Mouse (Mus musculus) forelimb bud, embryonic 11.5 days (tissue): Measurements from ENCODE around the gene Tapt1.

Source experiments
- DNase-seq: peaks from one replicate; pipeline ENCODE4 v3.0.0-alpha.2; 2012; ENCODE audit warnings: low read depth, low spot score

Gene Tapt1

DNA sequence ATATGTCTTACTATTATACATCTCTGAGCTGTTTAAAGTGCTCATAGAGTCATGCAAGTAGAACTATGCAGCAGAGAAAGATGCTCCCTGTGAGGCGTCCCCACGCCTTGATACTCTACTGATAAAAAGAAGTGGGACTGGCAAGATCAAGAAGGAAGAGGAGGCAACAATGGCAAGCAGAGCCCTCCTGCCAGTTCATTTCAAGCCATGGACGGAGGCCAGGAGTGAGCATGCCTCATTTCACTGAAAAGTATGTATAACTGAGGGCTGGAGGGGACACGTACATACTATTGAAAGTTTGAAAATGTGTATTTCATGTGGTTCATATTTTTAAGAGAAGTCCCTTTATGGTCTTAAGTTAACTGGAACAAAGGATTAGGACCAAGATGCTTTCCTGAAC, 28.0 kb downstream of the Tapt1 start:
- no peak for DNase-seq

DNA sequence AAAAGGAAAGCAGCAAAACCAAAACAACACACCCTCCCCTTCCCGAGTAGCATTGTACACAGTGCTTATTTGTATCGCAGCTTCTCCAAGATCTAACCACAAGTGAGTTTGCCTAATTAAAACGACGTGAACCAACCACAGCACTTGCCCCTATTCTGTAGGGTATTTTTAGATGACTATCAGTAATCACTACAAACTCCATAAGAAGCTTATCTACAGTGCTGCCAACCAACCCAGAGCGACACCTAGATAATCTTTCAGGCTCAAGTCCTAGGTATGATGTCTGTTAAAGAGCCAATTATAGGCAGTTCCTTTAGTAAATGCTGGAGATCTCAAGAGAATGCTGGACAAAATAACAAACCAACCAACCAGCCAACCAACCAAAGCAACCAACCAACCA, 28.6 kb downstream of the Tapt1 start:
- no peak for DNase-seq

DNA sequence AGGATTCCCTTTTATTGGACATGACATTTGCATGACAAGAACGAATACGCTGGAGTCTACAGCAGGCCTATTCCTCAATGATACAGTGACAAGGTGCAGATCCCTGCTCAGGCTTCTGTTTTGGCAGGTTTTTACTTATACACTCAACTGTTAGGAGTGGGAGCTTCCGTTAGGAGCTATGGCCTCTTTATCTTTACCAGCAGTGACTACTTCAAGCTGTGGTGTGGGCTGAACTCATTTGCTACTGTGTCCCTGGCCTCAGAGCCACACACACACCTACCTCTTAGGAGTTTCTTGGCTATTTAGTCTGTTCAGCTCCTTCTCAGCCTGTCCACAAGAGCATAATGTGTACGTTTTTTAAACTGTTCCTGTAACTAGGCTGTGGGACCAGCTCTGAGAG, 30.3 kb downstream of the Tapt1 start:
- DNase-seq: no peak

DNA sequence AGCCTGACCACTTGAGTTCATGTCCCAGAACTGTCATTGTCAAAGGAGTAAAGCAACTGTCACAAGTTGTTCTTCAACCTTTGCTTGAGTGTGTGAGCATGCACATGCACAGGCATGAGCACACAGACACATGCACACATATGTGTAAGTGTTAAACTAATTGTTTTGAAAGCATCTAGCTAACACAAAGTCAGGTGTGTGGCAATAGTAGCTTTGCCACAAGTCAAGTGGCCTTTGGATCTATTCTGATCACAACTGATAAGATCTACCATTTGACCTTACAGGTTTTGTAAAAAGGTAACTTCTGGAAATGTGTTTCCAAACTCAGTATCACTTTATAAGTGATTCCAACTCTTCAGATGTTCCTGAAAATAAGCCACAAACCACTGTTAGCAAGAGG, 39.1 kb downstream of the Tapt1 start:
- DNase-seq: no peak

DNA sequence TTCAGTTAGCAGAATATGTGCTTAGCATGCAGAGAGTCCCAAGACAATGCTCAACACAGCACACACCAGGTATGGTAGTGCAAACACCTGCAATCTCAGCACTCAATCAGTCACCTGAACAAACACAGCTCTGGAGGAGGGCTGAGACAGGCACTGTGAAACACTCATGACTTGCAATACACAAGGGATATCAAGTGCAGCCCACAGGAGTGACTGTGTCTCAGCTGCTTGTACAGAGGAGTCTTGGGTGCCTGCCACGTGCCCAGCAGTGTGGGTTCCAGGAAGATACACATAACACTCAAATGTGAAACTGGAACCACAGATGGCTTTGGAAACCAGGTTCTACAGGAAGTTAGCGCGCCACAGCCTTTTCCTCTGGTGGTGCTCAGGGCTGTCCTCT, 44.8 kb downstream of the Tapt1 start:
- DNase-seq: no peak

DNA sequence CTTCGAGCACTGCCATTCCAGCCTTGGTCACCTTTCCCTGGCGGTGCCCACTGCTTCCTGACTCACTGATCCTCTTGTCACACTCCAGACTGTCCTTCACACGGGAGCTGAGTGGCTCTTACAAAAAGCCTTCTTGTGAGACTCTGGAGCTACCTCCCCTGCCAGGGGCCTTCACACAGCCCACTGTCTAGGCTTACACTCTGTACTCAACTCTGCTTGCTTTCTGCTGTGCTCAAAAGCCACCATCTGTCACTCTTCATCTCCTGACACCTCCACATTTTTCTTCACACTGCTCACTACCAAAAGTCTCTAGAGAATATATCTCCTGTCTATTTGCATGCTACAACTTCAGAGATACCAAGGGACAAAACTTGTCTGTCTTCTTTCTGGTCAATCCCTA, 46.0 kb downstream of the Tapt1 start:
- DNase-seq: no peak

DNA sequence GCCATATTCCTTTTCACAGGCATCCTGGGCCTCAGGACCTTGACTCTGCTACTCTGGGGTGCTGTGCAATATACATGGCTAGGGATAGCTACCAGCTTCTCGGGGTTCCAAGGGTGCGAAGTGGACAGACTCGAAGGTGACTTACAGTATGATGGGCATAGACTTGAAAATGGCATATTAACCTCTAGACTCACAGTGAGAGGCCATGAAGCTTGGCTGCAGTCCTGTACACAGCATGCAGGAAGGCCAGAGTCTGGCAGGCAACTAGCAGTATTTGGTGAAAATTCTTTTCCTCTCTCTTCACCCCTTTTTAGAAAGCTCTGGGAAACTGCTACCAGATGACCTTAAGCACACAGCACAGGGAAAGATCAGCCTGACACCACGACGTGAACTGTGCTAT, 52.4 kb downstream of the Tapt1 start:
- no peak for DNase-seq

DNA sequence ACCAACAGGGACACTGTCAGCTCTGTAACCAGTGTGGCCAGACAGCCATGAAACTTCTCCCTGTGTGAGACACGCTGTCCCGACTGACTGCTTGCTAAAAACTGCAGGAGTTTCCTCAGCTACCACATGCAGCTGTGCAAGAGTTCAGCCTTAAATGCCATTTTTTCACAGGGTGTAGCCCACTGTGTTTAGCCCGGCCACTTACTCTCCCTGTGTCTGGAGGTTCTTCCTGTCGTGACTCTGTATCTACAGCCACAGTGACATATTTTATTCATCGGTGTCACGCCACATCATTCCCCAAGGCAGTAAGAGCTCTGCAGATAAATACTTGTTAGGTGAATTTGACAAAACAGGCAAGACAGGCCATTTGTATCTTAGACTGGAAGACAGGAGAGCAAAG, 59.6 kb downstream of the Tapt1 start:
- DNase-seq: no peak

DNA sequence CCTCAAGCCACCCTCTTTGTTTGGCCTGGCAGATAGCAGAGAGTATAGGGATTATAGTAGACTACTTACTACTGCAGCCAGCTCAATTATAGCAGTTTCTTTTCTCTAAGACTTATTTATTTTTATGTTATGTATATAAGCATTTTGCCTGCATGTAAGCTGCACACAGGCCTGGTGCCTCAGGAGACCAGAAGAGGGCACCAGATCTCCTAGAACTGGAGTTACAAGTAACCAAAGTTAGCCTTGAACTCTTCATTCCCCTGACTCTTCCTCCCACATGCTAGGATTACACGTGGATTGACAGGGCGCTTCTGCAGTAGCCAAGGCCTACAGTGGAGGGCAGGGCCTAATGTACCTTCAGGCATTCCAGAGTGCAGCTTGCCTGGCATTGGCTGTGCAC, 60.6 kb downstream of the Tapt1 start:
- no peak for DNase-seq

DNA sequence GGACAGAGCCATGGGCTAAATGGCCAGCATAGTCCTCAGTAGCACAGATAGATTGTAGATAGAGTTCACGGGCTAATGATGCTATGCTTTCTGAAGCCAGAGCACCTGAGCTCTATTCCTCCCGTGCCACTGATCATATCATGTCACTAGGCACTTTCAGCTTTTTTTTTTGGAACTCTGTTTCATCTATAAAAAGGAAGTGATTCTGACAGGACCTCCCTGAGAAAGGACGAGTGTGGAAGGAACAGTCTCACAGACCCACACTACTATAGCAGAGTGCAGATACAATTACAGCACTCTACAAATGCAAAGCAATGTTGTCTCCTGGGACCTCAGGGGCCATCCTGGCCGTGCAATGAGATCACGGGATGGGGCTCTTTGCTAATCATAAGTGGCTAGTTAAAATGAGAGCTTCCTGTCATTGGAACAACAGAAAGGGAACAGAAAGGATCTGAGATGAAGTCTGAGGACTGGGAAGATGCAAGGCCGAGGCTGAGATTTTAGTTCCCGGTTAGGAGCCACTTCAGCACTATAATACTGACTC, 62.1 kb downstream of the Tapt1 start:
- no peak for DNase-seq

DNA sequence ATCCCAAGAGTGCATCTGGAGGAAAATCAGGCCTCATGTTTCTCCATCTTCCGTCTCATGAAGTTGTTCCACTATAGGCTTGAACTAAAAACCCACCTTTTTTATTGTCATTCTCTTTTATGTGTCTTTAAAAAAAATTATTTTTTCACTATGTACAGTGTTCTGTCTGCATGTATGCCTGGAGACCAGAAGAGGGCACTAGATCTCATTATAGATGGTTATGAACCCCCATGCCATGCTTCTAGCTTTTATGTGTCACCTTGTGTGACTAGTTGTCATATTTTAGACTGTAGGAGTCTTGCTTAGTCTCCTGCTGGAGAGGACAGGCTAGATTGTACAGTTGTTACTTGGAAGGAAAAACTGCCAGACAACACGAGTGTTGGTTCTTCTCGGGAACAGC, 63.1 kb downstream of the Tapt1 start:
- DNase-seq: no peak

DNA sequence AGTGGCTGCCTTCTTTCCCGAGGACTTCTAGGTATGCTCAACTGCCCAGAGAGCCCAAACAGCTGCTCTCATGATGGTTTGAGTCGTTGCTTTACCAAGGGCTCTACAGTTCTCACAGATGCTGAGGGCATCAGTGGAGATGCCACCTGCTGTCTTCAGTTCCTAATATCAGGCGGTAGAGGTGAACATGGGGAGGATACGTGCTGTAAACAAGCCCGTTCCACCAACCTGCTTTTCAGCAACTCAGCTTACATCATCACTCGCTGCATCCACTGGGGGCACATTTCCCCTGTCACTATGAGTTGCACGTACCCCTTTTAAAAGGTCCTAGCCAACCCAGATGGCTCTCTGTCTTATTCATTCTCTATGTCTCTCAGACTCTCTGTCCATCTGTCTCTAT, 63.6 kb downstream of the Tapt1 start:
- DNase-seq: no peak

DNA sequence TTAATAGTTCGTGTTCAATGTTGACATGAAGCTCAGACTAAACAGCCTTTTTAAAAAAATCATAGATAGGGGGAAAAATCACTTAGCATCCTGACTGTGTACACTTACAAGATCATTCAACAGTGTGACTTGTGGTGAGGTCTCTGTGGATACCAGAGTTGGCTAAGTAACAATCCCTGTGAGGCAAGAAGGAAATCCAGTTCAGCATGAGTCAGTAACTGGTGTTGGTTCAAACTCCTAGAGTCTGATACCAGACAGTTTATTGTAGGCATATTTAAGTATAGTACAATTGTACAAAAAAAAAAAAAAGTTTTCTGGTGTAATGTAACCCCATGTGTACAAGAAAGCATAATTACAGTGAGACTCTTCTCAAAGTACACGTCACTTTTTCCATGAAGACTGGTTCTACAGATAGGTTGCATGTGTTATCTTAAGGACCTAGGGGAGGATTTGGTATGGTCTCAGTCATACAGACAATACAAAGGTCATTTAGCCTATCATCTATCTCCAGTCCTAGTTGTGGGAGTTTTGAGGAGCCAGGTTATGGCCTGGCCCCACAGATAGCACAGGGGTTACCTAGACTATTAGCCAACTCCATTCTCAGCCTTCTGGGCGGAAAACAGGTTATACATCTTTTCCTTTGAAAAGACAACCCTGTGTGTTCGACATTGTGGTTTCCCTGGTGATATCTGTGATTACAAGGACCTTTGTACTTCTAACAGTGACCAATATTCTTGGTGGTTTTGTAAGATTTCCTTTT, 66.6 kb downstream of the Tapt1 start:
- no peak for DNase-seq

DNA sequence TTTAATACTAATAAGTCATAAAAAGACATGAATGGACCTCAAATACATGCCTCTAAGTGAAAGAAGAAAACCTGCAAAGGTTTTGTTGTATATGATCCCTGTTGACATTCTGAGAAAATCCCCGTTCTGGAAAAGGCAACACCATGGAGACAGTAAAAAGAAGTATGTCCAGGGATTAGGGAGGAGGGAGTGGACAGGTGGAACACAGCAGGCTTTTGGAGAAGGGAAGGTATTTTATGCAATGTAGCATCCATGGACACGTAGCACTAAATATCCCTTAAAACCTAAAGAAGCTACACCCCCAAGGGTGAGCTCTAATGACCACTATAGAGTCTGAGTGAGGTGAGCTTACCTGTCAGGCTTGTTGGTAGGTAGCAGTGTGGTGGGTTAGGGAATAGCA, 67.2 kb downstream of the Tapt1 start:
- DNase-seq: no peak

DNA sequence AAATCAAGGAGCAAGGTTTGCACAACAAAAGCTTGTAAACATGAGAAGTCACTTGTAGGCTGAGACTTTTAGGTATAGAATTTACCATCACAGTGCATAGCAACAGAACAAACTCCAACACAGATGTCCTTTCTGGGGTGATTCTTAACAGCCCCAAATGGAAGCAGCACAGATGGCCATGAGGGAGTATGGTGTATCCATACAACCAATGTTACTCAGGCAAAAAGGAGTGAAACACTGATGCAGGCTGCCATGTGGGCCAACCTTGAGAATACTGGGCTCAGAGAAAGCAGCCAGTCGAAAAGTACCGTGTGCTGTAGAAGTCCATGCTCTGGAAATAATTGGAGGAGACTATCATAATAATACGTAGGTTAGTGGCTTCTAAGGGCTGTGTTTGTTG, 68.0 kb downstream of the Tapt1 start:
- DNase-seq: no peak

DNA sequence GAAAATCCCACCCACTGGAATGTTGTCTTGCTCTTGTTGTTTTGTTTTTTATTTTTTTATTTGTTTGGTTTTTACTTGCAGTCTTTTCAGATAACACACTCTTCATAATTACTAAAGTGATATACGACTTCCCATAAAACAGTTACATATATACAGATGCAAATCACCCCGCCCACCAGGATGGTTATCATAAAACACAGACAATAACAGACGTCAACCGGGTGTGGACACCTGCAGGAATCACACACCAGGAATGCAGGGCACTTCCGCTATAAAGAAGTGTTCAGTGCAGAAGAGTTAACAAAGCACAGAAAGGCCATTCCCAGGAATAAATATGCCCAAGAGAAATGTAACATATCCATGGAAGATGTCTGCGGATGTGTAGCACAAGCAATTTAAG, 68.7 kb downstream of the Tapt1 start:
- no peak for DNase-seq

DNA sequence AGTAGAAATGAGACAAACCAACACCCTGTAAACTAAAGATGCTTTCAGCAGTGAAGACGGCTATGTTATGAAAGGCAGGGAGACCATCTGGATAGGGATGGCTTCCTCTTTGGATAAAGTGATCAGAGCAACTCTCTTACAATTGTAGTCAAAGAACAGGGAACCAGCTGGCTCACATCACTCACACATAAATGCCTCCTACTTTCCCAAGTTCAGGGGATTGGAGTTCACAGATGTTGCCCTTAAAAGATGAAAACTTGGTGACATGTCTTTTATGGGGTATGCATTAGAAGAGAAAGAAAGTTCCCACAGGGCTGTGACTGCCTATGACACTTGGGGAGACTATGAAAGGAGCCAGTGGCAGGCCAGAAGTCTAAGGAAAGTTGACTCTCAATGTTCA, 73.4 kb downstream of the Tapt1 start:
- DNase-seq: no peak

DNA sequence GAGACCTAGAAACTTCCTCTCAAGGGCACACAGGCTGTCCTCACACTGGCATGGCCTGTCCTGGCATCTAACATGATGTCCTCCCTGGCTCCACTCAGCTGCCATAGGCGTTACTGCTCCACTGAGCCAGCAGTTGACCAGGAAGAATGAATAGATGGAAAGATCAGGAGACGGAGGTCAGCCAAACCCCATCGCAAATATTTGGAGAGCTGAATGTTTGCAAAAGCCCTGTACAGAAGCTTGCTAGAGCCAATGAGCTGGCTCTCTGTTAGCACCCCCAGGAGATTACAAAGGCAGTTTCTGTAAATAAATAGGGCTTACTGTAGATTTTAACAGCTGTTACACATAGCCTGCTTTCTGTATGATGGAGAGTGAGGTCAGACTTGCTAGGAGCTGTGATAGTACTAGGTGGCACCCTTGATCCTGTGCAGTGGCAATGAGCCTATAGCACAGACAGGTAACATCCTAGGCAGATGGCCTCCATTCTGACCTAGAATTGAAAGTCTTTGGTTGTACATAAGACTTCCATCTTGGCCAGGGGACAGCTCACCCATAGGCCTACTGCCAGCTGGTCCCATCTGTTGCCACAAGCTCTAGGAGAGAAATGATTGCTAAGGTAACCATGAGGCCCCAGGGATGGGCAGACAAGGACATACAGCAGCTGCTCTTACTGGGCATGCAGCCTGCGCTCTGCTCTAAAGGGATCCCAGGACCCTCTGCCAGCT, 74.9 kb downstream of the Tapt1 start:
- DNase-seq: no peak

DNA sequence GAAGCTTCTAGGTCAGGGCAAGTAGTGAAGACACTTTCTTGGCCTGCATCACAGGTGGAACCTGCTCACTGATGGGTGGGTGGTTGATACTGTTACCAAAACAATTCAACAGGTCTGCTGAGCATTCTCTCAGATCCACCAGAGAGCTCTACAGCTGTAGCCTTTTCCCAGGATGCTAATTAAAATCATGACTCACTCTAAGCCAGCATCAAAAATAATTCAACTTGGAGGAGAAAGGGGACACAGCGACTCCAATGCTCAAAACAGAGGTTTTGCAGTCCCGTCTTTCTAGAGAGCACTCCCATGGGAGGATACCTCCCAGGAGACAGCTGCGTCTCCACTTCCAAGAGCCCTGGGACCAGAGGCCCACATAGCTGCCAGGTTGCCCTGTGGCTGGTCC, 78.7 kb downstream of the Tapt1 start:
- no peak for DNase-seq

DNA sequence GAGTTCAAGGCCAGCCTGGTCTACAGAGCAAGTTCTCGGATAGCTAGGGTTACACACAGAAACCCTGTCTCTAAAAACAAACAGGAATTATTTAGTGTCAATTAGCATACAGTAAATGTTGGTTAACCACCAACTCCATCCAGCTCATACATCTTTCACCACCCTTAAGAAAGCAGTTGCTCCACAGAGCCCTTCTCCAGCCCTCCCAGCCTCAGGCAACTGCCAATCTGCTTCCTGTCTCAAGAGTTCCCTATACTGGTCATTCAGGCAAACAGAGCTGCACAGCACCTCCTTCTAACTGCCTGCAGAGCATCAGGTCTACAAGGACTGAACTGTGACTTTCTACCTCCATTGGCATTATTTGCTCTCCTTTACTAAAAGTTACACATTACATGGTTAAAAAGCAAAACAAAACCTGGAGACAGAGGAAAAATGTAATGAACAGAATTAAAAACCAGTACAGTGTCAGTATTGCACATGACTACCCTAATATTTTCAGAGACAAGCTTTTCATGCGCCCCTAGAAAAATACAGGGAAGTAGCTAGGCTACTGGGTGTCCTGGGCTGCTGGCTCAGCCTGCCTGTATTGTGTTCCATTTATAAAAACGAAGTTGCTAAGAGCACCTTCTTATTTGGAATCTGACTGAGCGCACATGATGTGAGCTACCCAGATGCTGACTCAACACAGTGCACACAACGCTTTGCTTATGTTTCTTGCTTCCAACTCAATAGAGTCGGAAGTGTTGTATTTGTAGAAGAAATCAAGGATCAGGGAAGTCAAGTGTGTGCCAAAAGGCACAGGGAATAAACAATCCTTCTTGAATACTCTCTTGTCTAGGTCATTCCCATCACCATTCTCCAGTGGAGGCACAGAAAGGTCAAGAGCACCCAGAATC, 79.7 kb downstream of the Tapt1 start:
- DNase-seq: no peak

DNA sequence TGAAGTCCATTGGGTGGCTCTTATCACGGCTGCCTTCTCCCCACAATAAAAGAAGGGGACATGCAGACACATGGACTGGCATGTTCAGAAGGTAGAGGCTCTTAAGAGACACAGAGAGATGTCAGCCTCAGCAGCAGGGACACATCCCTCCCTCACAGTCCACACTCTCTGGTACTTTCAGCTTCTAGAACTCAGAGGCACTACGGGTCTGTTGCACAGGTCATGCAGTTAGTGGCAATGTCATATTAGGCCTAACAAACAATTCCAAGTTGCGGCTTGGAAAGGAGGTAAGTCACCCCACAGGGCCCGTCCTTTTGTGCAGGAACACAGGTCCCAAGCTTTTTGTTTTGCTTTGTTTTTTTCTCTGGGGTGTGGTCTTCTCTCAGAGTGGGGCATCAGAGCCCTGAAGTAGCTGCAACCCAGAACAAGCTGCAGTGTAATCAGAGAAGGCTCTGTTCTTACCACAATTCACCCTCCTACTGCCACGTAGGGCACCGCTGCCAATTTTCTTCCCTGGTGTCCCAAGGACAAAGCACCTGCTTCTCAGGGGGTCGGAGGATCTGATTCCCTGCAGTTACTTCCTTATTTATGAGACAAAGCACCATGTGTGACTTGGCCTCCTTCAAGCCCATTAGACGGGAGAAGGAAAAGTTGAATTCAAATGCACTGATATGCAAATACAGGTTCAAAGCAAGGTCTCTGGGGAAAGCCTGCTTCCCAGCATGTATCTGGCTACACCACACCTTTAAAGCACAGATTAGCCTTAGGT, 82.8 kb downstream of the Tapt1 start:
- no peak for DNase-seq
